In genomic region chr14:123661091-123661491, GRCm38 (mm10) we compare ENCODE assay signal across 8 mouse cellular contexts. TPM values are rescaled to one million over a fixed set of nuclear protein-coding genes. Genes with fewer than 3 reads are reported as not detected.
DNase-seq lines count a peak whose midpoint lies in the region; ATAC-seq and TF ChIP-seq lines count a peak whose summit lies in the region.

No protein-coding gene starts in this region.

- WGBS in heart, embryonic 14.5 days = 14% methylated on average over 20 of the region's 20 CpGs
- 15% methylated on average over 20 of the region's 20 CpGs for WGBS in lung, postnatal 0 days
- WGBS in stomach, embryonic 15.5 days = 20% methylated on average over 20 of the region's 20 CpGs

- peaks cover 7 to 12% of the 10 kb centered on the region in 2 experiments for H3K4me1 ChIP-seq in heart, embryonic 14.5 days (ENCODE audit: control insufficient read depth in 2 of 2, insufficient read depth in 2 of 2, low read length in 2 of 2)
- H3K4me1 ChIP-seq in lung, postnatal 0 days (ENCODE audit: insufficient read depth, low read depth, low read length) = no peaks in the 10 kb centered on the region
- peaks cover 8% of the 10 kb centered on the region; the same call in 1 of the 2 replicates for H3K4me1 ChIP-seq in stomach, embryonic 15.5 days

- peak overlapping the region; percentile 52 for H3K4me2 ChIP-seq in heart, embryonic 14.5 days (ENCODE audit: low read length)
- no peak overlapping the region for H3K4me2 ChIP-seq in lung, postnatal 0 days (replicated peaks; ENCODE audit: low read depth, low read length)
- H3K4me2 ChIP-seq in stomach, embryonic 15.5 days = peak overlapping the region; percentile 23; the same call in 1 of the 2 replicates

- peak overlapping the region in 1 of 2 experiments; percentile 2; a peak in 1 of 4 replicates for H3K4me3 ChIP-seq in heart, embryonic 14.5 days (ENCODE audit: control insufficient read depth in 1 of 2, insufficient read depth in 1 of 2, low read depth in 1 of 2, low read length in 2 of 2)
- H3K4me3 ChIP-seq in lung, postnatal 0 days (ENCODE audit: low read depth, low read length) = no peak overlapping the region
- H3K4me3 ChIP-seq in stomach, embryonic 15.5 days (replicated peaks) = no peak overlapping the region

- DNase-seq in CD4-positive, CD25-positive, alpha-beta regulatory T cell, adult 2 months (ENCODE audit: low read depth, low spot score) = peak; percentile 1
- peak; percentile 9 for DNase-seq in c-Kit-positive CD71-negative TER-119-negative erythroid progenitor cells, embryonic 14.5 days (ENCODE audit: low read depth)
- DNase-seq in fibroblast of lung, adult 2 months (ENCODE audit: low read depth) = peak; percentile 36
- peak; percentile 8 to 49 for DNase-seq in kidney, postnatal 25 days
- DNase-seq in lung, postnatal 0 days (ENCODE audit: low spot score) = peak; percentile 23

- no peaks in the 10 kb centered on the region for H3K27me3 ChIP-seq in heart, embryonic 14.5 days (ENCODE audit: control insufficient read depth, insufficient read depth, low read length)
- no peaks in the 10 kb centered on the region for H3K27me3 ChIP-seq in lung, postnatal 0 days (replicated peaks; ENCODE audit: insufficient read depth, low read length)
- no peaks in the 10 kb centered on the region for H3K27me3 ChIP-seq in stomach, embryonic 15.5 days (replicated peaks)

- no peaks in the 10 kb centered on the region for H3K9me3 ChIP-seq in heart, embryonic 14.5 days (ENCODE audit: control insufficient read depth, low read length)
- no peaks in the 10 kb centered on the region for H3K9me3 ChIP-seq in lung, postnatal 0 days (ENCODE audit: low read length)
- H3K9me3 ChIP-seq in stomach, embryonic 15.5 days = no peaks in the 10 kb centered on the region

- H3K27ac ChIP-seq in heart, embryonic 14.5 days (replicated peaks in 1 of 2; ENCODE audit: control insufficient read depth in 1 of 2, insufficient read depth in 1 of 2, low read depth in 2 of 2, low read length in 2 of 2) = peak overlapping the region; percentile 53 to 60; a peak in 3 of 4 replicates
- H3K27ac ChIP-seq in lung, postnatal 0 days (ENCODE audit: low read length) = no peak overlapping the region
- H3K27ac ChIP-seq in stomach, embryonic 15.5 days = no peak overlapping the region

- H3K36me3 ChIP-seq in heart, embryonic 14.5 days (ENCODE audit: control insufficient read depth, insufficient read depth, low read length) = no peaks in the 10 kb centered on the region
- no peaks in the 10 kb centered on the region for H3K36me3 ChIP-seq in lung, postnatal 0 days (ENCODE audit: insufficient read depth, low read length)
- H3K36me3 ChIP-seq in stomach, embryonic 15.5 days = no peaks in the 10 kb centered on the region

- peak; percentile 55 for TF ChIP-seq CTCF in lung, postnatal 0 days (IDR thresholded peaks at IDR 0.05)

- H3K9ac ChIP-seq in heart, embryonic 14.5 days (ENCODE audit: low read length) = no peak overlapping the region
- no peak overlapping the region for H3K9ac ChIP-seq in lung, postnatal 0 days (replicated peaks; ENCODE audit: low read depth)
- H3K9ac ChIP-seq in stomach, embryonic 15.5 days = no peak overlapping the region

- ATAC-seq in CD4-positive, CD25-positive, alpha-beta regulatory T cell, adult 4 months = no peak
- ATAC-seq in heart, embryonic 14.5 days (ENCODE audit: insufficient number of reproducible peaks, insufficient read depth, low FRiP score, low read depth) = peak; percentile 88
- peak; percentile 30; the same call in 1 of the 2 replicates for ATAC-seq in lung, postnatal 0 days
- ATAC-seq in stomach, embryonic 15.5 days (ENCODE audit: insufficient read depth, low FRiP score, low read depth) = peak; percentile 84

- TF ChIP-seq EP300 in lung, postnatal 0 days (IDR thresholded peaks at IDR 0.05) = no peak

RNA-seq across cellular contexts. Expression of gene Itgbl1, which starts 1.3 kb away (rescaled TPM):
- not detected for polyA plus RNA-seq in CD4-positive, CD25-positive, alpha-beta regulatory T cell, adult 4 months (2017; shearing (Covaris generic))
- polyA plus RNA-seq in heart, embryonic 14.5 days (2014; fragmentation: Nextera tagmentation; extraction: Ambion mirVana) = 1.1 and 1.4 TPM in 2 replicates
- polyA plus RNA-seq in lung, postnatal 0 days (2015; fragmentation: Nextera tagmentation; extraction: Ambion mirVana) = 0.12 and 0.23 TPM in 2 replicates
- 0.15 and 0.23 TPM in 2 replicates for polyA plus RNA-seq in stomach, embryonic 15.5 days (2015; fragmentation: Nextera tagmentation; extraction: Ambion mirVana)

RNA-seq across cellular contexts. Expression of gene Nalcn, which starts 34.1 kb away (rescaled TPM):
- polyA plus RNA-seq in CD4-positive, CD25-positive, alpha-beta regulatory T cell, adult 4 months (2017; shearing (Covaris generic)) = not detected
- polyA plus RNA-seq in heart, embryonic 14.5 days (2014; fragmentation: Nextera tagmentation; extraction: Ambion mirVana) = 0.16 and 0.41 TPM in 2 replicates
- polyA plus RNA-seq in lung, postnatal 0 days (2015; fragmentation: Nextera tagmentation; extraction: Ambion mirVana) = not detected in 2 replicates
- 1.1 TPM in 2 replicates for polyA plus RNA-seq in stomach, embryonic 15.5 days (2015; fragmentation: Nextera tagmentation; extraction: Ambion mirVana)

Comparison
In these comparisons a context has a peak if more than half of its experiments do, and no peak if none do; other contexts are left out.
1. H3K27ac ChIP-seq: peak in heart, embryonic 14.5 days (2 of 2); none in lung, postnatal 0 days (single experiment) and stomach, embryonic 15.5 days (single experiment).
2. Peak in every context shown above with its lines, with median percentiles within 50 percentile points of each other: DNase-seq.